Mouse (Mus musculus) kidney, adult 2 months (tissue): Measurements from ENCODE around the gene Dock11. TPM values are rescaled to one million over a fixed set of nuclear protein-coding genes. Genes with fewer than 3 reads are reported as not detected.

Experiments used
- DNase-seq: peaks from one replicate; pipeline ENCODE4 v3.0.0; 2021
- H3K27ac ChIP-seq: fragments of 200-500 bp; 2 replicates; pipeline ENCODE4 v1.5.1; 2012; ENCODE audit warnings: low read depth, low read length, control low read depth, inconsistent platforms; ENCODE audit not compliant: insufficient read depth
- H3K27me3 ChIP-seq: fragments of 200-500 bp; replicated peaks from 2 replicates; pipeline ENCODE4 v1.6.1; 2012; ENCODE audit warnings: mild to moderate bottlenecking, moderate library complexity, low read length, inconsistent platforms; ENCODE audit not compliant: control insufficient read depth, insufficient read depth
- H3K36me3 ChIP-seq: fragments of 200-500 bp; 2 replicates; pipeline ENCODE4 v1.6.1; 2012; ENCODE audit warnings: mild to moderate bottlenecking, moderate library complexity, low read length, inconsistent platforms; ENCODE audit not compliant: control insufficient read depth, insufficient read depth
- H3K4me1 ChIP-seq: fragments of 200-500 bp; 2 replicates; pipeline ENCODE4 v1.6.1; 2011; ENCODE audit warnings: low read length; ENCODE audit not compliant: control insufficient read depth, insufficient read depth
- H3K4me3 ChIP-seq: fragments of 200-500 bp; 2 replicates; pipeline ENCODE4 v1.5.1; 2011; ENCODE audit warnings: mild to moderate bottlenecking, low read depth, low read length, control low read depth; ENCODE audit not compliant: insufficient read depth
- CTCF ChIP-seq: fragments of 200-500 bp; conservative IDR thresholded peaks from 2 replicates; pipeline ENCODE4 v1.5.1; 2011; ENCODE audit warnings: low read depth, mild to moderate bottlenecking, control low read depth, low read length, moderate library complexity, mixed read lengths; ENCODE audit not compliant: insufficient read depth, insufficient read length
- POLR2A ChIP-seq: fragments of 200-500 bp; IDR thresholded peaks from one replicate; pipeline ENCODE4 v1.6.1; 2011; ENCODE audit warnings: low read depth, low read length, control low read depth
- WGBS: fragments of 180-500 bp; shearing (Covaris S2); methylation state at CpG from one replicate; pipeline ENCODE4 v1.1.7; 2018; 5-methylcytosine and 5-hydroxymethylcytosine counted together
- polyA plus RNA-seq: library from polyadenylated mRNA; depleted of rRNA; stranded (reverse); fragments of >200 nt; gene quantifications from 2 replicates; pipeline ENCODE4 v1.2.3, GENCODE M21; 2012

The Dock11 gene
- polyA plus RNA-seq, 1 experiment, result 0.75 TPM

- Histone ChIP-seq H3K4me1 (no peaks in the 10 kb centered on the region), H3K27me3 (no peaks in the 10 kb centered on the region), H3K4me3 (no peak overlapping the region), H3K27ac (no peak overlapping the region), H3K36me3 (no peaks in the 10 kb centered on the region)
- no peak for DNase-seq
- WGBS, result 100% methylated on average over 2 of the region's 2 CpGs
- TF ChIP-seq POLR2A (no peak), CTCF (no peak)
These were observed 9.8 kb downstream of the Dock11 start for GRCm38 (mm10) chrX:35898501-35898766.

GRCm38 (mm10) chrX:35904352-35904751, 15.7 kb downstream of the Dock11 start:
- WGBS, result 45% methylated on average over 7 of the region's 7 CpGs
- Histone ChIP-seq H3K4me3 (no peak overlapping the region), H3K27ac (no peak overlapping the region), H3K4me1 (no peaks in the 10 kb centered on the region), H3K27me3 (no peaks in the 10 kb centered on the region), H3K36me3 (no peaks in the 10 kb centered on the region)
- TF ChIP-seq CTCF, result no peak
- TF ChIP-seq POLR2A, result no peak
- DNase-seq, result no peak

- TF ChIP-seq POLR2A, result no peak
- no peak for TF ChIP-seq CTCF
- 74% methylated on average over 4 of the region's 4 CpGs for WGBS
- no peaks in the 10 kb centered on the region for H3K36me3 ChIP-seq
- H3K4me1 ChIP-seq, result no peaks in the 10 kb centered on the region
- no peak overlapping the region for H3K4me3 ChIP-seq
- H3K27ac ChIP-seq, result no peak overlapping the region
- H3K27me3 ChIP-seq, result no peaks in the 10 kb centered on the region
- no peak for DNase-seq
These were observed 18.2 kb downstream of the Dock11 start for GRCm38 (mm10) chrX:35906696-35907330.

- Histone ChIP-seq H3K27me3 (no peaks in the 10 kb centered on the region), H3K4me3 (no peak overlapping the region), H3K4me1 (no peaks in the 10 kb centered on the region), H3K27ac (no peak overlapping the region), H3K36me3 (no peaks in the 10 kb centered on the region)
- 87% methylated on average over 2 of the region's 2 CpGs for WGBS
- no peak for TF ChIP-seq POLR2A
- TF ChIP-seq CTCF, result no peak
- DNase-seq, result no peak
These were observed 30.9 kb downstream of the Dock11 start for GRCm38 (mm10) chrX:35919558-35919957.

- WGBS, result 84% methylated on average over 3 of the region's 3 CpGs
- Histone ChIP-seq H3K4me3 (no peak overlapping the region), H3K27ac (no peak overlapping the region), H3K4me1 (no peaks in the 10 kb centered on the region), H3K36me3 (no peaks in the 10 kb centered on the region), H3K27me3 (no peaks in the 10 kb centered on the region)
- TF ChIP-seq POLR2A, result no peak
- no peak for TF ChIP-seq CTCF
- no peak for DNase-seq
These were observed 31.5 kb downstream of the Dock11 start for GRCm38 (mm10) chrX:35920096-35920607.

GRCm38 (mm10) chrX:35921922-35922321, 33.3 kb downstream of the Dock11 start:
- Histone ChIP-seq H3K4me1 (no peaks in the 10 kb centered on the region), H3K36me3 (no peaks in the 10 kb centered on the region), H3K27me3 (no peaks in the 10 kb centered on the region), H3K27ac (no peak overlapping the region), H3K4me3 (no peak overlapping the region)
- no peak for DNase-seq
- 93% methylated on average over 3 of the region's 3 CpGs for WGBS
- TF ChIP-seq CTCF (no peak), POLR2A (no peak)

- Histone ChIP-seq H3K4me3 (no peak overlapping the region), H3K36me3 (no peaks in the 10 kb centered on the region), H3K4me1 (no peaks in the 10 kb centered on the region), H3K27ac (no peak overlapping the region), H3K27me3 (no peaks in the 10 kb centered on the region)
- TF ChIP-seq CTCF (no peak), POLR2A (no peak)
- DNase-seq, result no peak
- 65% methylated on average over 1 of the region's 1 CpGs for WGBS
These were observed 36.2 kb downstream of the Dock11 start for GRCm38 (mm10) chrX:35924705-35925264.
